Mouse (Mus musculus) kidney, adult 2 months (tissue): Measurements from ENCODE around the gene Emx1.

Experiments used
- CTCF ChIP-seq: fragments of 200-500 bp; conservative IDR thresholded peaks from 2 replicates; pipeline ENCODE4 v1.5.1; 2011; ENCODE audit warnings: low read depth, mild to moderate bottlenecking, control low read depth, low read length, moderate library complexity, mixed read lengths; ENCODE audit not compliant: insufficient read depth, insufficient read length
- POLR2A ChIP-seq: fragments of 200-500 bp; IDR thresholded peaks from one replicate; pipeline ENCODE4 v1.6.1; 2011; ENCODE audit warnings: low read depth, low read length, control low read depth

GRCm38 (mm10) chr6:85249821-85250220 lies 62.6 kb downstream of the Emx1 start:
- TF ChIP-seq CTCF (no peak), POLR2A (no peak)
